Comparison of ENCODE assay signal across 8 mouse cellular contexts in the genomic region with DNA sequence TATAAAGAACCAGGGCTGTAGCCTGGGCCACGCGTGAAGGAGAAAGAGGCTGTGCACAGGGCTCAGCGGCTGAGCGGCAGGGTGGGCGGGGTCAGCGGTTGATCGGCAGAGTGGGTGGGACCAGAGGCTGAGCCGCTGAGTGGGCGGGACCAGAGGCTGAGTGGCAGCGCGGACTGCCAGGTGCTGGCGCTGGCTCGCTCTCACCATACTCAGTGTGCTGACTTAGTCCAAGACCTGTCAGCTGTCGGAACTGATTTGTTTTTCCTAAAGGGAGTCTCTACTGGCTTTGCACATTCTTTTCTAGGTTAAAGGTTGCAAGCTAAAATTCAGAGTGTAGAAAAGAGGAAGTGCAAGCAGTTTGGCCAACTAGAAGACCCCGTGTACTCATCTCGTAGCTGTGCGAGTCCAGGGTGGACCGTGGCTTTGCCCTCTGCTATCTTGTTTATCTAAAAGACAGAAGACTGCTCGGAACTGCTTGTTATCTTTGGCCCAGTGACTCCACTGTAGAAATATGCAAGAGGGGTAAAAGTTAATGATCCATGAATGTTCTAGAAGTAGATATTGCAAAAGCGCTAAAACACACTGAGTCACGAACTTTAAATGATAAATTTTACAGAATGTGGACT. TPM values are rescaled to one million over a fixed set of nuclear protein-coding genes. Genes with fewer than 3 reads are reported as not detected.
DNase-seq lines count a peak whose midpoint lies in the region; ATAC-seq and TF ChIP-seq lines count a peak whose summit lies in the region.

No protein-coding gene starts in this region.

- H3K4me2 ChIP-seq in forebrain, embryonic 15.5 days (replicated peaks), result peak overlapping the region; percentile 48
- peak overlapping the region; percentile 53 for H3K4me2 ChIP-seq in lung, embryonic 16.5 days (ENCODE audit: low read depth, low read length)

- H3K79me2 ChIP-seq in MEL (ENCODE audit: control insufficient read depth, insufficient read depth, low read length, poor library complexity), result no peaks in the 10 kb centered on the region

- H3K27me3 ChIP-seq in MEL (ENCODE audit: control insufficient read depth in 1 of 2, insufficient read depth in 2 of 2, low read length in 2 of 2), result no peaks in the 10 kb centered on the region
- no peaks in the 10 kb centered on the region for H3K27me3 ChIP-seq in forebrain, embryonic 15.5 days
- no peaks in the 10 kb centered on the region for H3K27me3 ChIP-seq in lung, embryonic 16.5 days (ENCODE audit: control insufficient read depth, insufficient read depth, low read depth, low read length)

- peak in 1 of 2 experiments; percentile 47; a peak in 1 of 4 replicates for TF ChIP-seq EP300 in MEL (IDR thresholded peaks at IDR 0.05; ENCODE audit: low read depth in 1 of 2, low read length in 2 of 2)

- TF ChIP-seq POLR2A in MEL (IDR thresholded peaks at IDR 0.05; ENCODE audit: control insufficient read depth in 1 of 2, insufficient read depth in 1 of 2, low read depth in 1 of 2, low read length in 2 of 2, poor library complexity in 1 of 2), result no peak

- no peak for TF ChIP-seq RAD21 in MEL (IDR thresholded peaks at IDR 0.05; ENCODE audit: low read depth, low read length)

- DNase-seq in MEL (ENCODE audit: low read depth, low spot score), result peak; percentile 86
- DNase-seq in cerebellum, adult 18-20 months, result peak; percentile 94 to 96
- DNase-seq in heart, postnatal 25 days (ENCODE audit: low spot score), result peak; percentile 77
- peak; percentile 84 to 85 for DNase-seq in layer of hippocampus, adult 2 months (ENCODE audit: low spot score in 2 of 2)
- DNase-seq in ovary, postnatal 10 days (ENCODE audit: low spot score), result peak; percentile 46
- DNase-seq in thymus, postnatal 10 days (ENCODE audit: low spot score in 2 of 2), result peak; percentile 84 to 92

- peak overlapping the region; percentile 47 for H3K27ac ChIP-seq in MEL (ENCODE audit: control insufficient read depth, low read depth, low read length)
- H3K27ac ChIP-seq in forebrain, embryonic 15.5 days (replicated peaks), result peak overlapping the region; percentile 68
- H3K27ac ChIP-seq in layer of hippocampus, adult 2 months, result peak overlapping the region; percentile 21; the same call in 1 of the 2 replicates
- H3K27ac ChIP-seq in lung, embryonic 16.5 days (ENCODE audit: low read length), result peak overlapping the region; percentile 13; the same call in 1 of the 2 replicates

- peak; percentile 94 for ATAC-seq in forebrain, embryonic 15.5 days (replicated peaks)
- ATAC-seq in lung, embryonic 16.5 days (ENCODE audit: low read depth), result peak; percentile 92

- peaks cover 2 to 20% of the 10 kb centered on the region in 2 experiments for H3K4me1 ChIP-seq in MEL (ENCODE audit: control insufficient read depth in 1 of 2, insufficient read depth in 2 of 2, low read length in 2 of 2)
- H3K4me1 ChIP-seq in forebrain, embryonic 15.5 days, result peaks cover 30% of the 10 kb centered on the region
- H3K4me1 ChIP-seq in lung, embryonic 16.5 days (replicated peaks; ENCODE audit: control insufficient read depth, insufficient read depth, low read length), result peaks cover 33% of the 10 kb centered on the region

- no peak for TF ChIP-seq CTCF in MEL (IDR thresholded peaks at IDR 0.05 in 2 of 3, conservative IDR thresholded peaks at IDR 0.05 in 1 of 3; ENCODE audit: control insufficient read depth in 1 of 3, insufficient read depth in 1 of 3, low read depth in 2 of 3, low read length in 3 of 3, poor library complexity in 1 of 3, severe bottlenecking in 1 of 3)
- no peak for TF ChIP-seq CTCF in layer of hippocampus, adult 2 months (conservative IDR thresholded peaks at IDR 0.05)

- WGBS in forebrain, embryonic 15.5 days, result 11% methylated on average over 21 of the region's 21 CpGs
- WGBS in lung, embryonic 16.5 days, result 2% methylated on average over 21 of the region's 21 CpGs

- H3K9me3 ChIP-seq in MEL (replicated peaks; ENCODE audit: insufficient read depth, low read length), result no peaks in the 10 kb centered on the region
- H3K9me3 ChIP-seq in forebrain, embryonic 15.5 days, result no peaks in the 10 kb centered on the region
- no peaks in the 10 kb centered on the region for H3K9me3 ChIP-seq in lung, embryonic 16.5 days (ENCODE audit: control insufficient read depth, low read length)

- H3K9ac ChIP-seq in MEL (ENCODE audit: control insufficient read depth, low read depth, low read length, poor library complexity, severe bottlenecking), result peak overlapping the region; percentile 37; the same call in 1 of the 2 replicates
- peak overlapping the region; percentile 32; the same call in 1 of the 2 replicates for H3K9ac ChIP-seq in forebrain, embryonic 15.5 days (replicated peaks)
- H3K9ac ChIP-seq in lung, embryonic 16.5 days (ENCODE audit: low read length), result peak overlapping the region; percentile 39; the same call in 1 of the 2 replicates

- H3K4me3 ChIP-seq in MEL (ENCODE audit: control insufficient read depth in 1 of 2, insufficient read depth in 1 of 2, low read depth in 2 of 2, low read length in 2 of 2), result peak overlapping the region; percentile 2 to 24
- H3K4me3 ChIP-seq in forebrain, embryonic 15.5 days, result peak overlapping the region; percentile 31
- peak overlapping the region; percentile 41 for H3K4me3 ChIP-seq in layer of hippocampus, adult 2 months
- peak overlapping the region; percentile 30 for H3K4me3 ChIP-seq in lung, embryonic 16.5 days (ENCODE audit: low read length)

- intact Hi-C loops in heart, postnatal 25 days (cut with DNase I), result loop anchor here (10.0 kb wide), 1 partner anchor 334 kb away; no protein-coding TSS in a partner anchor

- peaks cover 0 to 16% of the 10 kb centered on the region in 2 experiments; a peak in 2 of 4 replicates for H3K36me3 ChIP-seq in MEL (ENCODE audit: control insufficient read depth in 1 of 2, insufficient read depth in 2 of 2, low read length in 2 of 2)
- H3K36me3 ChIP-seq in forebrain, embryonic 15.5 days, result no peaks in the 10 kb centered on the region
- H3K36me3 ChIP-seq in lung, embryonic 16.5 days (ENCODE audit: control insufficient read depth, insufficient read depth, low read length), result no peaks in the 10 kb centered on the region

TF ChIP-seq in MEL, 35 proteins besides CTCF, POLR2A, EP300 and RAD21:
- TF ChIP-seq SIN3A (IDR thresholded peaks at IDR 0.05; ENCODE audit: low read length) (no peak; the same call in 1 of the 2 replicates), TAL1 (IDR thresholded peaks at IDR 0.05; ENCODE audit: low read length) (peak; percentile 34; the same call in 1 of the 2 replicates), MXI1 (IDR thresholded peaks at IDR 0.05; ENCODE audit: low read depth, low read length) (0 out of 2 replicates have a peak, but pooled peaks have one; percentile 31), GABPA (IDR thresholded peaks at IDR 0.05; ENCODE audit: low read depth, low read length) (no peak), USF2 (IDR thresholded peaks at IDR 0.05; ENCODE audit: borderline replicate concordance in 1 of 2, insufficient read depth in 1 of 2, low read depth in 1 of 2, low read length in 2 of 2) (no peak), E2F4 (IDR thresholded peaks at IDR 0.05; ENCODE audit: borderline replicate concordance, low read depth, low read length) (no peak), MAX (IDR thresholded peaks at IDR 0.05; ENCODE audit: low read length) (no peak), MYC (IDR thresholded peaks at IDR 0.05; ENCODE audit: low read depth, low read length) (no peak), BHLHE40 (IDR thresholded peaks at IDR 0.05; ENCODE audit: borderline replicate concordance, low read depth, low read length) (no peak), RCOR1 (IDR thresholded peaks at IDR 0.05; ENCODE audit: low read depth, low read length) (0 out of 2 replicates have a peak, but pooled peaks have one; percentile 26), CHD2 (IDR thresholded peaks at IDR 0.05; ENCODE audit: low read length) (no peak), SMC3 (IDR thresholded peaks at IDR 0.05; ENCODE audit: low read depth, low read length) (no peak), ETS1 (IDR thresholded peaks at IDR 0.05; ENCODE audit: low read depth, low read length) (peak; percentile 63; the same call in 1 of the 2 replicates), MEF2A (IDR thresholded peaks at IDR 0.05; ENCODE audit: extremely low read depth, insufficient replicate concordance, low read depth, low read length, poor library complexity, severe bottlenecking) (no peak), ZC3H11A (IDR thresholded peaks at IDR 0.05; ENCODE audit: low read depth, low read length) (no peak), POLR2AphosphoS5 (IDR thresholded peaks at IDR 0.05; ENCODE audit: borderline replicate concordance, low read depth, low read length) (no peak), USF1 (IDR thresholded peaks at IDR 0.05; ENCODE audit: low read depth, low read length) (no peak), KAT2A (conservative IDR thresholded peaks at IDR 0.05; ENCODE audit: low read depth, low read length) (no peak), GATA1 (IDR thresholded peaks at IDR 0.05; ENCODE audit: low read depth, low read length) (peak; percentile 68), HCFC1 (IDR thresholded peaks at IDR 0.05; ENCODE audit: low read depth, low read length) (no peak), ELF1 (IDR thresholded peaks at IDR 0.05; ENCODE audit: low read depth, low read length) (no peak), NELFE (IDR thresholded peaks at IDR 0.05; ENCODE audit: low read depth, low read length) (no peak)

RNA-seq across cellular contexts. Expression of a gene that starts 19.8 kb away (rescaled TPM):
- 6.9 and 7.8 TPM in 2 replicates for total RNA-seq in MEL (2012; rRNA removed)
- polyA plus RNA-seq in MEL (2012; ENCODE audit: insufficient read depth in 1 of 2, insufficient read length in 2 of 2, low read depth in 1 of 2, low replicate concordance in 2 of 2, missing spikeins in 1 of 2), result 10 to 100 TPM in 1 of 2 experiments, not detected in 1; 10.8 TPM
- 1.2 and 1.5 TPM in 2 replicates for polyA plus RNA-seq in forebrain, embryonic 15.5 days (2015; fragmentation: Nextera tagmentation; extraction: Ambion mirVana)
- total RNA-seq in heart, postnatal 25 days (2021), result 10 to 100 TPM; 39.8 to 45.4 TPM
- 10 to 100 TPM in 1 of 2 experiments, 1 to 10 TPM in 1; 9.5 to 11.1 TPM for total RNA-seq in layer of hippocampus, adult 2 months (2021)
- polyA plus RNA-seq in lung, embryonic 16.5 days (2015; fragmentation: Nextera tagmentation; extraction: Ambion mirVana), result 38.3 and 39.6 TPM in 2 replicates

RNA-seq across cellular contexts. Expression of a gene that starts 34.2 kb away (rescaled TPM):
- 0.12 TPM in 1 of 2 replicates, not detected in the other for total RNA-seq in MEL (2012; rRNA removed)
- under 1 TPM in 1 of 2 experiments, not detected in 1; 0.25 TPM for polyA plus RNA-seq in MEL (2012; ENCODE audit: insufficient read depth in 1 of 2, insufficient read length in 2 of 2, low read depth in 1 of 2, low replicate concordance in 2 of 2, missing spikeins in 1 of 2)
- polyA plus RNA-seq in forebrain, embryonic 15.5 days (2015; fragmentation: Nextera tagmentation; extraction: Ambion mirVana), result 6.0 and 6.8 TPM in 2 replicates
- 10 to 100 TPM; 32.6 to 36.7 TPM for total RNA-seq in heart, postnatal 25 days (2021)
- 10 to 100 TPM; 30.3 to 33.3 TPM for total RNA-seq in layer of hippocampus, adult 2 months (2021)
- polyA plus RNA-seq in lung, embryonic 16.5 days (2015; fragmentation: Nextera tagmentation; extraction: Ambion mirVana), result 14.9 and 15.1 TPM in 2 replicates

Comparison
In these comparisons a context has a peak if more than half of its experiments do, and no peak if none do; other contexts are left out.
1. Peak in every context shown above with its lines: DNase-seq, ATAC-seq, H3K4me3 ChIP-seq and H3K27ac ChIP-seq.
2. H3K27ac ChIP-seq: peak in every context shown above with its lines; median percentile 68 in forebrain, embryonic 15.5 days; 47 in MEL; 21 in layer of hippocampus, adult 2 months; 13 in lung, embryonic 16.5 days.
3. RNA of a gene that starts 34.2 kb away (total RNA-seq): 32.6 to 36.7 TPM in heart, postnatal 25 days and 30.3 to 33.3 TPM in layer of hippocampus, adult 2 months; 0.12 TPM in MEL; every median in the first group is over 10 times any median in the second.